Mouse (Mus musculus) fibroblast of lung, adult 2 months (primary cell): ENCODE measurements at regions not wholly inside any gene's neighbourhood (a gene's known extent, or its start where the extent isn't known, plus 50 kb on each side); places are given as distances from the start of the nearest gene placed in this dataset.
A peak's percentile ranks its signal among the peaks of the same experiment; 100 is the strongest.

Source experiments
- DNase-seq: peaks from one replicate; pipeline ENCODE4 v3.0.0-alpha.2; 2011; ENCODE audit warnings: low read depth

DNA sequence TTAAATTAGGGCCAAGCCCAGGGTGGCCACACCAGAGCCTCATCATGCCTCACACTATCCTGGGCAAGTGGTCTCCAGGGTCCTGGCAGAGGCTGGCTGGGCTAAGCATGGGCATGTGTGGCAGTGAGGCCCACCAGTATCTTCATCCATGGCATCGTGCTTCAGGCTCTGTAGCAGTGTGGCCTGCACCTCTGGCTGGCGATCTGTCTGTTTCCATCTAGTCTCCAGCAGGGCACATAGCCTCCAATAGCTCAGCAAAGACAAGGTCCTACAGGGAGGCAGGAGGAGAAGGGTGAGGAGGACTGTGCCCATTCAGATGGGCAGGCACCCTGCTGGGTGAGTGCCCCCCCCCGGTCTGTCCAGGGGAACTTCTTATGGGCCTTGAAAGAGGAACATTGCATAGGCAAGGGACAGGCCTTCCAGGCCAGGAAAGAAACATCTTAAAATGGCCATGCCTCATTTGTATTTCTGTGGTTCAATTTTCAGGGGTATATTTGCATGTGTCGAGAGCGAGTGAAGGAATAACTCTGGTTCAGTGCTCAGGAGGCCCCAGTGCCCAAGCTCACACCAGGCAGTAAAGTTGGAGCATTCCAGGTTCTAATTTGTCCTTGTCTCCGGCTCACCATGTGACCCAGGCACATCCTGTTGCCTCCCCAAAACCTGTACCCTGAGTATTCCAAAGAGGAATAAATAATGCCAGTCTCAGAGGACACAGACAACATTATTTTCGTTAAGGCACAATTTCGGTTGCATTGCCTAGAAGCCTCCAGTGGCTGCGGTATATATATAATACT lies 60.4 kb upstream of the Ppara start:
- no peak for DNase-seq

DNA sequence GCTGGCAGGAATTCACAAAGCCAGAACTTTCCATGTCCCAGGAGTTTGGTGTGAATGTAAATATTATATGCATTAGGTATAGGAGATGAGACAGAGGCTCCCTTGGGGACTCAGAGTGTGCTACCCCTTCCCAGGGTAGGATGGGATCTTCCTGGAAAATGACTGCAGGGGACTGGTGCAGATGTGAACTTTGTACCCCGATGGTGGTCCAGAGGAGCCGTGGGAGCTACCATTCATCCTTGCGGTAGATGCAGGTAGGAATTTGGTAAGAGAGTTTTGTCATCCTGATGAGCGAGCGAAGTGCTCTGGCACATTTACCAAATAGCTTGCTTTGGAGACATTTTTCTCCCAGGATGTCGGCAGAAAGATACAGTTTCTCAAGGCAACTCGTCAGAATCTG lies 59.7 kb upstream of the Ppara start:
- no peak for DNase-seq

DNA sequence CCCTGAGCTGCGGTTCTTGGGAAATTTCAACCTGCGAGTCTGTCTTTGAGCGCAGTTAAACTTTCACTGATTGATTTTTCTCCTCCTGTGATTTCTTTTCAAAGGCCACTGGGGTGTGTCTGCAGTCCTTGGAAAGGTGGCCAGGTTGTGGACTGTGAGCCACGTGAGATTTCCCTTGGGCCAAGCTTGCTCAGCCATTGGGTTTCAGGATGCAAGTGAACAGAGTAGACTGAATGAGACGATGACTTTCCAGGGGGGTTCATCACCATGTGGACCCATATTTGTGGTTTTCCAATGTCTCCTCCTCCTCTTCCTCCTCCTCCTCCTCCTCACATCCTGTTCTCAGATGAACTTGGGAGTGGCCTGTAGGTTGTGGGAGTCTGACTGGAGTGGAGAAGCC lies 59.0 kb upstream of the Ppara start:
- DNase-seq: no peak

DNA sequence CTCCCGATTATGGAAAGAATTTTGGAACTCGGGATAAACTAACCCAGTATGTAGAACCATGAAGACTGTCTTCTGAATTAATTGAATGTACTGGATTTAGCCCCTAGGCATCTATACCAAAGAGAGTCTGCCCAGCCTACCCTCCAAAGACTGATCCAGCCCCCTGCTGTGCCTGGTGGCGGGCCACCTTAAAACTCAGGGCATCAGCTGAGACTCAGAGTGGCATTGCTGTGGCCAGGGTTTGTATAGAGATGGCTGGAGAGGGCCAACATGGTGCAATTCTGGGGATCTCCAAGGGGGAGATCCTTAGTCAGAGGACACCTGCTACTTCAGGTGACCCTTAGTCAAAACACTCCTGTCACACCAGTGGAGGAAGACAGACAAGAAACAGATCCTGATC lies 58.6 kb upstream of the Ppara start:
- no peak for DNase-seq

DNA sequence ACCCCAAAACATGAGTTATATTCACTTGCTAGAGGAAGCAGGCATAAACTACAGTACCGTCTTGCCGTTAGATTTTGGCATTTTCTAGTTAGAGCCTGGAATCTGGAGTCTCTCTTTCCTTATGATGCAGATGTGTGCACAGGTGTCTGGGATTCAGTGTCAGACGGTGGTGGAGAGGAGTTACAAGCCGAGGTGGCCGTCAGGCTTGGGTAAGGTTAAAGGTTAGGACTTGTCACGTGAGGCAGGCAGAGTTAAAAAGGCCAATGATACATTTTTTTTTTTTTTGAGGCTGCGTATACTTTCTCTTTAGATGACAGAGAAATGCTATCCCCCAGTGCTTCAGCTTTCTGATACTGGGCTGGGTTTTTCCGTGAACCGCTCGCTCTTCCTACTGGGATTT lies 57.9 kb upstream of the Ppara start:
- DNase-seq: no peak

DNA sequence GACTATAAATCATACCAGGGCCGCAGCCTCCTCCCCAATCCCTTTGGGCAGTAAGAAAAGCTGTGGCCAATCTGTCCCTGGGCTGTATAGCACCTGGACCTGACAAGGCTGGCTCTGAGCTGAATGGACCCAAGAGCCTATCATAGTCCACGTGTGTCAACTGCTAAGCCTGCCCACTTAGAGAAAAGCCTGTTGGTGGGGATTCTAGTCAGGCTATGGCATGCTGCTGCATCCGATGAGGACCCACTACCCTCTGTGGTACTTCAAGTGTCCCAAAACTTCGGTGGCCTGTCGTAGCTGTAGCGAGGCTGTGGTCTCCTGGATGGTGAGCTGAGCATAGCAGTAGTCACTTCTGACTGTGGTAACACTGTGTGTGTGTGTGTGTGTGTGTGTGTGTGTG lies 57.4 kb upstream of the Ppara start:
- no peak for DNase-seq

DNA sequence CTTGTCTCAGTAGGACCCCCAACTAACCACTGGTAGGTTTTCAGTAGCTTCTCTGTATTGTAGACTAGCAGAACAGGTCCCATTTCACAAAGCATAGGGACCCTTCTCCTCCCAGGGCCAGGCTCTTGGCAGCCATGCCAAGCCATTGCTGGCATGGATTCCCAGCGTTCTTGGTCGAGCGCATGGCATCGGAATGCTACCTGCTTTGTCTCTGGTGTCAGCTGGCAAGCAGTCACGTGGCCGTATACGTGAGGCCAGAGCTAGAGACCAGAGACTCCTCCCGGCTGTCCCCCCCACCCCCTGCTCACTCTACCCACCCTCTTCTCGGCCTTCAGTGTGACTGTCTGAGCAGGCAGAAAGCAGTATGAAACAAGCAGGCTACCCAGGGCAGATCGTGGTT lies 56.9 kb upstream of the Ppara start:
- DNase-seq: no peak

DNA sequence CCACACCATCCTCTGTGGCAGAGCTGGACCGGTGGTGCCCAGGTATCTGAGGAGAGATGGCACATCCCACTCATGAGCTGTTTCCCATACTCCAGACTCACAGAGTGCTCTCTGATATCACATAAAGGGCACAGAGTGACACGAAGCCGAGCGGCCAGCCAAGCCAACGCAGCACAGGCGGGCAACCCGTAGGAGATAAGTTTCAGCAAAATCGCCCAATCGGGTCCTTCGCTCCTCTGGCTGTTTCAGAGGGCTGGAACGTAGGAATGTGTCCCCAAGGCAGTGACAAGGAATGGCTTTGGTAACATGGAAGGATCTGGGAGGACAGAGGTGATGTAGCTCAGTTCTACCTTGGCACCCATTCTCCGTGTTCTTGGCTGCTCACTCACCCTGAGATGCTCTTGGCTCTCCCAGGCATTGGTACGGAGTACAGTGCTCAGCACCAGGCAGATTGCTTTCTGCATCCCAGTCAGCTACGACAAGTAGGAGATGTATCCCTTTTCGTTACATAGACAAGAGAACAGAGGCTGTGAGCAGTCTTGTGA lies 56.4 kb upstream of the Ppara start:
- peak; percentile 35 for DNase-seq

DNA sequence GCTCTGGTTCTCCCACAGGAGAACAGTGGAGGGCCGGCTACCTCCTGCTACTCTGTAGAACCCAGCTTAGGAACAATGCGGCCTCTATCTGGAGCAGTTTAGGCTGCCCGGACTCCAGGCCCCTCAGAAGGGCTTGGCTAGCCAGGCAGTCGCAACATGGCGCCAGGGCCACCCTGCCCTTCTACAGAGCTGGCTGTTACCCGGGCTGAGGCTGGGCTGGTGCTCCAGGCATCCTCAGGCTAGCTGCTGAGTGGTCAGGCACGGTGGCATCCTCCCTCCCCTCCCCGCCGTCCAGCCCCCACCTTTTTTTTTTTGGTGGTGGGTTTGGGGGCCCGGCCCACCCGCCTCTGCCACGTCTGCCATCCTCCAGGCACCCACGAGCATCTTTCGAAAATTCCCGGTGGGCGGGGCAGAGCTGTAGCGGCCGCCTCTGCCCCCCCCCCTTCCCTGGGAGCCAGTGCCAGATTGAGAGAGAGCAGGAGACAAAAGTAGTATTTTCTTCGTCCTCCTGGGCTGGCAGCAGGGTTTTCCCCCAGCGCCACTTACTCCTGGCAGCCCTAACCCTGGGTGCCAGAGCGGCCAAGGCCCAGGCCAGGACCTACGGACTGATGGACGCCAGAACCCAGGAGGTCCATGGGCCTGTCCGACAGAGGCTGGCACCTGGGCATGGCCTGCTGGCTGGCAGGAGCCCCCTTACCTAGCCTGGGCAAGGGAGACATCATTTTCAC lies 55.6 kb upstream of the Ppara start:
- DNase-seq: no peak

DNA sequence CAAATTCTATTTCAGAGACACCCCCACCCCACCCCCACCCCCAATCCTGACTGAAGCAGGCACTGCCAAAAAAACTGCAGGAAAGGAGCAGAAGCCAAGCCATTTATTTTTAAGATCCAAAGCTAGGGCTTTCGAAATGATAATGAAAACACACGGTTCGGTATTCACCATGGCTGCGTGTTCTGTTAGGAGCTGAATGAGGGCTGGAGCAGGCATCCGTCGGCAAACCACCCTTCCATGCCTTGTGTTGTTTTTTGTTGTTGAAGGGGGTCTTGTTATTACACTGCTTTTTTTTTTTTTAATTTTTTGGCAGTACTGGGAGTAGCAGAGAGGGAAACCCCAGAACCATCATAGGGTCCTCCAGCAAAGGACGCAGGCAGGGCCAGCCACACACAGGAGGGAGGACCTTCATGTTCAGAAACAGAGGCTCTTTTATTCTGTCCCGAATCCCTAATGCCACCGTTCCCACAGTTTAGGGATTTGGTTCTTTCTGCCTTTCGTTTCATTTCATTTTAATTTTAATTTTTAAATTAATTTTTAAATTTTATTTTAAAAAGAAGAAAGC lies 54.8 kb upstream of the Ppara start:
- peak; percentile 22 for DNase-seq

DNA sequence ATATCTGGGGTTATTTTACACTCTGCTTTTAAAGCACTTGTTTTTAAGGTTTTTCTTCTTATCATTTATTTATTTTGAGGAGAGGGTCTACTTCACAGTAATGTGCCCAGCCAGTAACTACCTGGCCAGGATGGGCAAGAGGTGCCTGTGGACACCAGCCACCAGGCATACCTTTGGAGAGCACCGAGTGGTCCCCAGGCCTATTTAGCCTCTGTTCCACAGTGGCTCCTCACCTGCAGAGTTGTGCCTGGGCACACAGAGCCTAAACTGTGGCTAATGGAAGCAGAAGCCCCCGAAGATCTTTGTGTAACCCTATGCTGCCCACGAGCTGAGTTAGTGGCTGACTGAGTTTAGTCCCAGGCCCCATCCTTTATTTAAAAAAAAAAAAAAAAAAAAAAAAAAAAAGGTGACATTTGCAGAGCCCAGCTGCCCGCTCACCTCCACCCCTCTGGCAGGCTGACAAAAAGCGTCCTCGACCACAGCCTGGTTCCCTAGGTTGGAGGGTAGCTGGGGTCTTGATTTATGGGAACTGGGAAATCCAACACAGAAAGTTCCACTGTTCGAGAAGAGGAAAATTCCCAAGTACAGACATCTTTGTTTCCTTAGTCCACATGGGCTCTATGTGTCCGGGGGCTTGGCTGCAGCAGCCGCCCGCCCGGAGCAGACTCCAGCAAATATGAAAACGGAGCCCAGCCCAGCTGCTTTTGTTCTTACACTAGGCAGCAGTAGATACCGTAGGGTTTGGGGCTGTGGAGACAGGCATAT lies 54.1 kb upstream of the Ppara start:
- DNase-seq: no peak

DNA sequence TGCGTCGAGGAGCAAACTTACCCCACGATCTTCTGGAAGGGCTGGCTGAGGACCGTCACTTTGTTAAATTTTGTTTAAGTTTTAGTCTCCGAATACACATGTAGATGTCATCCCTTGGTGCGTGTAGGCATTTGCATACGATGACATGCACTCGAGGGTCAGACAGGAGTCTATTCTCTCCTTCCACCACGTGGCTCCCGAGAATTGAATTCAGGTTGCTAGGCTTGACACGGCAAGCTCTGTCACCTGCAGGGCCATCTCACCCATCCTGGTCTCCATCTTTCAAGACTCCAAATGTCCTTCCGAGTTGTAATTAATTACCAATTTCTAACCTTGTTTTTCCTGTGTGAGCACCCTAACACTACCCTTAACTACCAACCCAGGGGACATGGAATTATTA lies 52.7 kb upstream of the Ppara start:
- DNase-seq: no peak

DNA sequence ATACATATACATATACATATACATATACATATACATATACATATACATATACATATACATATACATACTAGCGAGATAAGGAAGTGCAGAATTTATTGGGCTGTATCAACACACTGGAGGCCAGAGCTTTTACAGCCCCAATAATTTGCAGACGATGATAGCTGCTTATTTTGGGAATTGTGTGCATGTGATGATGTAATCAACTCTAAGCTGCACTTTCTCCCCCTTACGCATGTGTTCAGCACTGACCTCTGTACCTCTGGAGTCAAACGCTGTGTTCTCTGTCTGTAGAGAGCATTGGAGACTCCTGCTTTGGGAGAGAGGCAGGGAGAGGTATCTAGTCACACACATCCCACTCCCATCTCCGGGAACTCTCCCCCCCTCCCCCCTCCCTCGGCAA lies 52.0 kb upstream of the Ppara start:
- DNase-seq: no peak

DNA sequence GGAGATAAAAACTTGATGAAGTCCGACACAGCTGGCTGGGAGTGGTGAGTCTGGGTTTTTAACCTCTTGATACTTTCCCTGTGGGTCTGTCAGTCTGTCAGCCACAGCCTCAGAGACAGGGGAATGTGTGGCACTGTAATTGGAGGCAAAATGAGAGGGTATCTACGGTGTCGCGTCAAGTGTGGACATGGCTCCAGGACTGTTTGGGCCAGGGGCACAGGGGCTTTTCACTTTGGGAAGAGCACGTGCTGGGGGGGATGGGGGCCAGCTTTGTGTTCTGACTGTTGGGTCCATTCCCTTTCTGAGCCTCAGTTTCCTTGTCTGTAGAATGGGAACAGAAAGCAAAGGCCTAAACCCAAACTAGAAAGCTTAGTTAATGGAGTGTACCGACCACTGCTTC lies 51.5 kb upstream of the Ppara start:
- no peak for DNase-seq

DNA sequence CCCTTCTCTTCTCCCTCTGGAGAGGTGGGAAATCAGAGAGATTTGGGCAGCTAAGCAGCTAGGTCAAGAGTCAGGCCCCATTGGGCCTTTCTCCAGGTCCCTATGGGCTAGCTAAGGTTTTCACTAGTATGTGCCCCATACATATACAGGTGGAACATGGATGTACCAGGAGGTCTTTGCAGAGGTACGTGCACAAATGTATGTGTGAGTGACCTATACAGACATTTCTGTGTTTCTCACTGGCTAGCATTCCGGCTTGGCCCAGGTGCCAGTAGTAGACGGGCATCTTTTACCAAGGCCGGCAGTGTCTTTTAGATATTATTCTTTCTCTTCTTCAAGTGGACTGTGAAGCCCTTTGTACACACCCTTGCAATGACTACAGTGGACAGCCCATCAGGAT lies 51.1 kb upstream of the Ppara start:
- DNase-seq: no peak

DNA sequence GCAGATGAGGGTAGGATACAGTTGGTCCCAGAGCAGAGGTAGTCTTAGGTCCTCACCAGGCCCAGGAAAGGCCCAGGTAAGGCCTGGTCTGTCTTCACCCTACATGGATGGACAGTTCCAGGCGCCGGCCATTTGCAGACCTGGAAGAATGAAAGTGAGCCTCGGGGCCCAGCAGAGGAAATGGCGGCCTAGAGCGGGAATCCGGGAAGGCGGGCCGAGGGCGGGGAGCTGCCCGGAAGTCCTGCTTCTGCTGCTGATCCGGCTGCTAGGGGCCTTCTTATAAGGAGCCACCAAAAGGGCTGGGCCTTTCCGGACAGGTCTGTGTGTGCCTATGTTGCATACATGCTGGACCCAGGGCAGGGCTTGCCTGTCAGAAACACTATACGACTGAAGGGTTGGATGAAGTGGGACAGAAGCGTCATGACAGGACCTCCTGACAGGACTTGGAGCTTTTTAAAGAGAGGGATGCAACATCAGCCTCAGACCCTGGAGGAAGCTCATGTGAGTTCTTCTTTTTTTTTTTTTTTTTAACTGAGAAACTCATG lies 50.5 kb upstream of the Ppara start:
- no peak for DNase-seq

DNA sequence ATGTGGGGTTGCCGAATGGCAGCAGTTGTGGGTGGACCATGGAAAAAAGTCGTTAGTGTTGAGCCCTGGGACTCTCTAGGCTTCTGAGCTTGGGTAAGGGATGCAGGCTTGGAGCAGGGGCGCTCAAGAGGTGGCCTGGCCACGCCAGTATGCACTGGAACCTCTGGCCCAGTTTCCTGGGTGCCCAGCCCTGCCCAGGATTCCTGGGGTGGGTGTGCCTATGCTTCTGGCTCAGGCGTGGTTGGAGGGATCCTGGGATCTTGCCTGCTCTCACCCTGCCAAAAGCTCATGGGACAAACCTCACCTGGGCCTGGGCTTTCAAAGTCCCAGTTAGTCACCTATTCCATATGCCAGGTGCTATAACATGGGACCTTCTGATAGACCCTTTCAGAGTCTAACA lies 49.9 kb upstream of the Ppara start:
- no peak for DNase-seq
